Mouse (Mus musculus) CH12.LX (cell line): ENCODE results near the gene Pacsin1.

Source experiments
- CTCF ChIP-seq, 2 experiments: IDR thresholded peaks in 1 of 2; conservative IDR thresholded peaks in 1 of 2; 2 replicates each; pipeline ENCODE4 v1.5.1; 2011 to 2012; ENCODE audit warnings: low read depth in 2 of 2, low read length in 2 of 2, improper control_type of control experiment in 1 of 2, inconsistent platforms in 1 of 2, mild to moderate bottlenecking in 1 of 2, moderate library complexity in 1 of 2
- EP300 ChIP-seq: IDR thresholded peaks from 2 replicates; pipeline ENCODE4 v1.6.1; 2011; ENCODE audit warnings: low read length, improper control_type of control experiment
- GABPA ChIP-seq: IDR thresholded peaks from 2 replicates; pipeline ENCODE4 v1.6.1; 2012; ENCODE audit warnings: low read depth, low read length, improper control_type of control experiment, inconsistent platforms; ENCODE audit not compliant: insufficient replicate concordance
- KAT2A ChIP-seq: IDR thresholded peaks from 2 replicates; pipeline ENCODE4 v1.6.1; 2012; ENCODE audit warnings: low read length, improper control_type of control experiment, inconsistent platforms; ENCODE audit not compliant: insufficient replicate concordance
- POLR2A ChIP-seq: IDR thresholded peaks from 2 replicates; pipeline ENCODE4 v1.6.1; 2011; ENCODE audit warnings: low read depth, mild to moderate bottlenecking, improper control_type of control experiment, low read length
- UBTF ChIP-seq: IDR thresholded peaks from 2 replicates; pipeline ENCODE4 v1.6.1; 2012; ENCODE audit warnings: low read depth, mild to moderate bottlenecking, inconsistent platforms, low read length, improper control_type of control experiment, moderate library complexity

DNA sequence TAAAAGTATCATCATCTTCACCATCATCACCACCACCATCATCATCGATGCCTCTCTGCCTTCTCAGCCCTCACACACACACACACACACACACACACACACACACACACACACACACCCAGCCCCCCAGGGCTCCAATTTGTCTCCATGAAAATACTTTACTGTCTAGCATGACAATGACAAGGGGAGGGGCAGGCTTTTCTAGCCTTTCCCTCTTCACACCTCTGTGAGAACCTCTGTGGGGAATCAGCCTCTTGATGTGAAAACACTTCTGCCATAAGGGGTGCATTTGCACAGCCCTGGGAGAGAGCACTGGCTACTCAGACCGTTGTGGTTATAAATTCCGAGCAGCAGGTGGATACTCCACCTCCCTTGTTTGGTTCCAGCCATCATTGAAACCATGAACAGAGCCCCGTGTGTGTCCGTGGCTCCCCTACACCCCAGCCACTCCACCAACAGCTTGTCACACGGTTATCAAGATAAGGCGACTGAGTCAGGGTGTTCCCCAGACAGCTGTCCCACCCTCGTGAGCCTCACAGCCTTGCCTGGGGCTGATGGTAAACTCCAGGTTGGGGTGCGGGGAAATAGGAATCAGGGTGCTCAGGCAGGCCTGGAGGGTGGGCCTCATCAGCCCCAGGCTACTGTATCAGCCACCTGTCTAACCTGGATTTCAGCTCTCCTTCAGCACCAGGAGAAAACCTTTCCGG, 1.9 kb upstream of the Pacsin1 start:
- TF ChIP-seq EP300 (no peak), UBTF (no peak), CTCF (conservative IDR thresholded peaks at IDR 0.05 in 1 of 2, IDR thresholded peaks at IDR 0.05 in 1 of 2; ENCODE audit: low read depth in 2 of 2, low read length in 2 of 2) (no peak), KAT2A (no peak), GABPA (no peak), POLR2A (no peak)
